Mouse (Mus musculus) MEL (cell line): Measurements from ENCODE around the gene Fzd9. TPM values are rescaled to one million over a fixed set of nuclear protein-coding genes. Genes with fewer than 3 reads are reported as not detected.

ENCODE experiments used
- DNase-seq: peaks from one replicate; pipeline ENCODE4 v3.0.0; 2011; ENCODE audit warnings: low read depth, low spot score
- H3K27ac ChIP-seq: 2 replicates; pipeline ENCODE4 v1.5.1; 2012; ENCODE audit warnings: low read depth, mild to moderate bottlenecking, control low read depth, low read length, moderate library complexity; ENCODE audit not compliant: control insufficient read depth
- H3K27me3 ChIP-seq, 2 experiments: fragments of 150-350 bp in 1 of 2; sonication (generic) in 1 of 2; 2 replicates each; pipeline ENCODE4 v1.6.1; 2012; ENCODE audit warnings: low read length in 2 of 2, mild to moderate bottlenecking in 2 of 2, improper control_type of control experiment in 1 of 2, moderate library complexity in 1 of 2; ENCODE audit not compliant: insufficient read depth in 2 of 2, control insufficient read depth in 1 of 2
- H3K36me3 ChIP-seq, 2 experiments: 2 replicates each; pipeline ENCODE4 v1.6.1; 2012 to 2014; ENCODE audit warnings: low read length in 2 of 2, improper control_type of control experiment in 1 of 2, inconsistent platforms in 1 of 2, mild to moderate bottlenecking in 1 of 2; ENCODE audit not compliant: insufficient read depth in 2 of 2, control insufficient read depth in 1 of 2
- H3K4me1 ChIP-seq, 2 experiments: fragments of 150-350 bp in 1 of 2; sonication (generic) in 1 of 2; 2 replicates each; pipeline ENCODE4 v1.6.1; 2012; ENCODE audit warnings: low read length in 2 of 2, improper control_type of control experiment in 1 of 2, mild to moderate bottlenecking in 1 of 2; ENCODE audit not compliant: insufficient read depth in 2 of 2, control insufficient read depth in 1 of 2
- H3K4me3 ChIP-seq, 2 experiments: fragments of 150-350 bp in 1 of 2; sonication (generic) in 1 of 2; 2 replicates each; pipeline ENCODE4 v1.5.1; 2012; ENCODE audit warnings: low read depth in 2 of 2, low read length in 2 of 2, mild to moderate bottlenecking in 2 of 2, moderate library complexity in 2 of 2, control low read depth in 1 of 2, improper control_type of control experiment in 1 of 2; ENCODE audit not compliant: control insufficient read depth in 1 of 2, insufficient read depth in 1 of 2
- H3K79me2 ChIP-seq: 2 replicates; pipeline ENCODE4 v1.6.1; 2012; ENCODE audit warnings: mild to moderate bottlenecking, low read length, moderate library complexity; ENCODE audit not compliant: control insufficient read depth, poor library complexity, insufficient read depth
- H3K9ac ChIP-seq: 2 replicates; pipeline ENCODE4 v1.6.1; 2012; ENCODE audit warnings: low read depth, mild to moderate bottlenecking, control low read depth, low read length, moderate library complexity; ENCODE audit not compliant: control insufficient read depth, poor library complexity, severe bottlenecking
- H3K9me3 ChIP-seq: fragments of 150-350 bp; sonication (generic); replicated peaks from 2 replicates; pipeline ENCODE4 v1.6.1; 2012; ENCODE audit warnings: mild to moderate bottlenecking, low read length, improper control_type of control experiment, moderate library complexity; ENCODE audit not compliant: insufficient read depth
- BHLHE40 ChIP-seq: IDR thresholded peaks from 2 replicates; pipeline ENCODE4 v1.6.1; 2012; ENCODE audit warnings: low read depth, mild to moderate bottlenecking, inconsistent platforms, low read length, improper control_type of control experiment, borderline replicate concordance
- CHD1 ChIP-seq: IDR thresholded peaks from 2 replicates; pipeline ENCODE4 v1.6.1; 2012; ENCODE audit warnings: low read depth, mild to moderate bottlenecking, inconsistent platforms, low read length, improper control_type of control experiment
- CHD2 ChIP-seq: IDR thresholded peaks from 2 replicates; pipeline ENCODE4 v1.6.1; 2011; ENCODE audit warnings: low read length, improper control_type of control experiment
- CTCF ChIP-seq, 3 experiments: IDR thresholded peaks in 2 of 3; conservative IDR thresholded peaks in 1 of 3; 2 replicates each; pipeline ENCODE4 v1.5.1; 2011 to 2012; ENCODE audit warnings: low read length in 3 of 3, low read depth in 2 of 3, mild to moderate bottlenecking in 2 of 3, improper control_type of control experiment in 1 of 3, inconsistent platforms in 1 of 3, mixed read lengths in 1 of 3, moderate library complexity in 1 of 3; ENCODE audit not compliant: control insufficient read depth in 1 of 3, insufficient read depth in 1 of 3, poor library complexity in 1 of 3, severe bottlenecking in 1 of 3
- E2F4 ChIP-seq: IDR thresholded peaks from 2 replicates; pipeline ENCODE4 v1.6.1; 2011; ENCODE audit warnings: low read depth, low read length, improper control_type of control experiment, borderline replicate concordance
- ELF1 ChIP-seq: IDR thresholded peaks from 2 replicates; pipeline ENCODE4 v1.6.1; 2014; ENCODE audit warnings: low read depth, mild to moderate bottlenecking, inconsistent platforms, low read length, improper control_type of control experiment, moderate library complexity
- EP300 ChIP-seq, 2 experiments: IDR thresholded peaks; 2 replicates each; pipeline ENCODE4 v1.6.1; 2011; ENCODE audit warnings: improper control_type of control experiment in 2 of 2, low read length in 2 of 2, low read depth in 1 of 2, mild to moderate bottlenecking in 1 of 2
- ETS1 ChIP-seq: IDR thresholded peaks from 2 replicates; pipeline ENCODE4 v1.6.1; 2012; ENCODE audit warnings: low read depth, mild to moderate bottlenecking, inconsistent platforms, low read length, improper control_type of control experiment, moderate library complexity
- GABPA ChIP-seq: IDR thresholded peaks from 2 replicates; pipeline ENCODE4 v1.6.1; 2012; ENCODE audit warnings: low read depth, mild to moderate bottlenecking, inconsistent platforms, low read length, improper control_type of control experiment, moderate library complexity
- JUND ChIP-seq: IDR thresholded peaks from 2 replicates; pipeline ENCODE4 v1.6.1; 2011; ENCODE audit warnings: low read depth, mild to moderate bottlenecking, improper control_type of control experiment, low read length
- KAT2A ChIP-seq: conservative IDR thresholded peaks from 2 replicates; pipeline ENCODE4 v1.6.1; 2012; ENCODE audit warnings: low read depth, low read length, improper control_type of control experiment, inconsistent platforms
- MAFK ChIP-seq: IDR thresholded peaks from 2 replicates; pipeline ENCODE4 v1.6.1; 2011; ENCODE audit warnings: low read depth, mild to moderate bottlenecking, low read length, improper control_type of control experiment, borderline replicate concordance
- MAZ ChIP-seq: IDR thresholded peaks from 2 replicates; pipeline ENCODE4 v1.6.1; 2012; ENCODE audit warnings: low read depth, mild to moderate bottlenecking, inconsistent platforms, low read length, improper control_type of control experiment
- MYC ChIP-seq: IDR thresholded peaks from 2 replicates; pipeline ENCODE4 v1.6.1; 2011; ENCODE audit warnings: low read depth, mild to moderate bottlenecking, low read length, improper control_type of control experiment, moderate library complexity
- POLR2A ChIP-seq, 2 experiments: IDR thresholded peaks; 2 replicates each; pipeline ENCODE4 v1.6.1; 2011 to 2012; ENCODE audit warnings: low read length in 2 of 2, mild to moderate bottlenecking in 2 of 2, control low read depth in 1 of 2, improper control_type of control experiment in 1 of 2, low read depth in 1 of 2, moderate library complexity in 1 of 2; ENCODE audit not compliant: control insufficient read depth in 1 of 2, insufficient read depth in 1 of 2, poor library complexity in 1 of 2
- RCOR1 ChIP-seq: IDR thresholded peaks from 2 replicates; pipeline ENCODE4 v1.6.1; 2012; ENCODE audit warnings: low read depth, mild to moderate bottlenecking, inconsistent platforms, low read length, improper control_type of control experiment
- SIN3A ChIP-seq: IDR thresholded peaks from 2 replicates; pipeline ENCODE4 v1.6.1; 2012; ENCODE audit warnings: low read length, improper control_type of control experiment, inconsistent platforms
- UBTF ChIP-seq: IDR thresholded peaks from 2 replicates; pipeline ENCODE4 v1.6.1; 2012; ENCODE audit warnings: low read depth, mild to moderate bottlenecking, inconsistent platforms, low read length, improper control_type of control experiment, moderate library complexity, borderline replicate concordance; ENCODE audit not compliant: insufficient read depth
- ZKSCAN1 ChIP-seq: IDR thresholded peaks from 2 replicates; pipeline ENCODE4 v1.6.1; 2012; ENCODE audit warnings: low read depth, mild to moderate bottlenecking, inconsistent platforms, low read length, improper control_type of control experiment, moderate library complexity
- ZMIZ1 ChIP-seq: IDR thresholded peaks from 2 replicates; pipeline ENCODE4 v1.6.1; 2012; ENCODE audit warnings: low read depth, mild to moderate bottlenecking, inconsistent platforms, low read length, improper control_type of control experiment, moderate library complexity
- ZNF384 ChIP-seq: IDR thresholded peaks from 2 replicates; pipeline ENCODE4 v1.6.1; 2012; ENCODE audit warnings: low read depth, mild to moderate bottlenecking, inconsistent platforms, low read length, improper control_type of control experiment
- polyA plus RNA-seq, 2 experiments: library from polyadenylated mRNA; stranded (reverse) in 1 of 2; unstranded in 1 of 2; fragments of >175 nt in 1 of 2; fragments of >200 nt in 1 of 2; gene quantifications; 2 replicates each; pipeline versions ENCODE4 v1.2.1 to v1.2.4; 2012; ENCODE audit warnings: low replicate concordance in 2 of 2, low read depth in 1 of 2; ENCODE audit not compliant: insufficient read length in 2 of 2, insufficient read depth in 1 of 2, missing spikeins in 1 of 2
- total RNA-seq: library from RNA; depleted of rRNA; stranded (reverse); fragments of 300-350 nt; gene quantifications from 2 replicates; pipeline ENCODE4 v1.2.3, GENCODE M21; 2012

Fzd9 gene
- total and polyA plus RNA-seq, 3 experiments = 6.2 to 9.8 TPM; not detected in 1

DNA sequence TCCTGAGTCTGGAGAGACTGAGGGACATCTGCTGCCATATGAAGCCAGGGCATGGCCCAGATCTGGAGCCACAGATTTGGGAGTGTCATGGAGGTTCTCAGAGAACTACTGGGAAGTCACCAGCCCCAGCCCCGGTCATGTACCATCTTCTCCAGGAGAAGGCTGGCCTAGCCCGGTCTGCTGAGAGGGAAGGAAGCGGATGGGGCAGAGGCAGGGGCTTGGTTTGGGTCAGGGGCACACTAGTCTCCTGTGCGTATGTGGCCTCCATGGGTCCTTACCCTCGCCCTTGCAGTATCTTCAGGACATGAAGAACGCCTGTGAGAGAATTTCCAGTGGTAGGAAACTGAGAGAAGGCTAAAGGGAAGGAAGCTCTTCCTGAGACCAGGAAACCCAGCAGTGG, 39.7 kb upstream of the Fzd9 start:
- Histone ChIP-seq H3K9me3 (no peaks in the 10 kb centered on the region), H3K27ac (no peak overlapping the region), H3K79me2 (no peaks in the 10 kb centered on the region), H3K9ac (no peak overlapping the region), H3K36me3 (no peaks in the 10 kb centered on the region), H3K4me1 (no peaks in the 10 kb centered on the region), H3K27me3 (peaks cover 1 to 20% of the 10 kb centered on the region in 2 experiments), H3K4me3 (no peak overlapping the region)
- no peak for TF ChIP-seq POLR2A (IDR thresholded peaks at IDR 0.05; ENCODE audit: control insufficient read depth in 1 of 2, insufficient read depth in 1 of 2, low read depth in 1 of 2, low read length in 2 of 2, poor library complexity in 1 of 2)
- TF ChIP-seq ZKSCAN1 = no peak
- no peak for TF ChIP-seq CHD1
- TF ChIP-seq MAZ = no peak
- TF ChIP-seq CTCF (IDR thresholded peaks at IDR 0.05 in 2 of 3, conservative IDR thresholded peaks at IDR 0.05 in 1 of 3; ENCODE audit: control insufficient read depth in 1 of 3, insufficient read depth in 1 of 3, low read depth in 2 of 3, low read length in 3 of 3, poor library complexity in 1 of 3, severe bottlenecking in 1 of 3) = no peak
- TF ChIP-seq E2F4 = no peak
- TF ChIP-seq SIN3A = no peak
- TF ChIP-seq UBTF = no peak
- no peak for TF ChIP-seq JUND
- TF ChIP-seq ETS1 = no peak
- TF ChIP-seq KAT2A = no peak
- no peak for TF ChIP-seq BHLHE40
- no peak for TF ChIP-seq ZNF384
- no peak for TF ChIP-seq ELF1
- no peak for TF ChIP-seq ZMIZ1
- no peak for TF ChIP-seq GABPA
- TF ChIP-seq CHD2 = no peak
- DNase-seq = no peak

DNA sequence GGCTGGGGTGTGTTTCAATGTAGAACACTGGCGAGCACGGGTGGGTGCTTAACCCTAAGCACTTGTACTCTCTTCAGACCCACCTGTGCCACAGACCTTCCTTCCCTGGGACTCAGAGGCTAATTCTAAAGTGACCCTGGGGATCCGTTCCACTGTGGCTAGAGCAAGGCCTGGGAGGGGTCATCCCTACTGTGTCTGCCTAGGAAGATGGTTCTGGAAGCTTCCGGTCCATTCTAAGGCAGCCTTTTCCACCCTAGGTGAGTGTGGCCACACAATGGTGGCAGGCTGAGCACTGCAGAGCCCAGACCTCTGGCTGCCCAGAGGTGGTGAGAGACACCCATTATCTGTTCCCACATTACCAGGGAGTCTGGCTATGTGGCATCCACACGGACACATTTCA, 35.9 kb upstream of the Fzd9 start:
- no peak overlapping the region for H3K4me3 ChIP-seq
- H3K9ac ChIP-seq = no peak overlapping the region

More for the DNA sequence above, 35.9 kb upstream of the Fzd9 start:
- no peaks in the 10 kb centered on the region for H3K4me1 ChIP-seq
- TF ChIP-seq EP300 (IDR thresholded peaks at IDR 0.05; ENCODE audit: low read depth in 1 of 2, low read length in 2 of 2) (no peak), RCOR1 (no peak), CTCF (IDR thresholded peaks at IDR 0.05 in 2 of 3, conservative IDR thresholded peaks at IDR 0.05 in 1 of 3; ENCODE audit: control insufficient read depth in 1 of 3, insufficient read depth in 1 of 3, low read depth in 2 of 3, low read length in 3 of 3, poor library complexity in 1 of 3, severe bottlenecking in 1 of 3) (no peak), MAFK (no peak), MYC (no peak)
- no peak overlapping the region for H3K27ac ChIP-seq
- no peaks in the 10 kb centered on the region for H3K36me3 ChIP-seq
- DNase-seq = no peak
- no peaks in the 10 kb centered on the region for H3K79me2 ChIP-seq
- H3K27me3 ChIP-seq = peaks cover 0 to 14% of the 10 kb centered on the region in 2 experiments
- no peaks in the 10 kb centered on the region for H3K9me3 ChIP-seq
